Mouse (Mus musculus) lung, postnatal 0 days (tissue): ENCODE data around the gene Hs6st3. TPM values are rescaled to one million over a fixed set of nuclear protein-coding genes. Genes with fewer than 3 reads are reported as not detected.
A peak's percentile ranks its signal among the peaks of the same experiment; 100 is the strongest.

Experiments
- ATAC-seq: fragments of 200-750 bp; cut with Nextera tagmentation; 2 replicates; pipeline ENCODE4 v1.8.0; 2017; ENCODE audit warnings: moderate library complexity
- DNase-seq: peaks from one replicate; pipeline ENCODE4 v3.0.0-alpha.2; 2016; ENCODE audit warnings: low spot score
- H3K27ac ChIP-seq: fragments of 300-500 bp; sonication (generic); 2 replicates; pipeline ENCODE4 v1.5.1; 2014; ENCODE audit warnings: antibody characterized with exemption, mild to moderate bottlenecking, low read length, mixed read lengths
- H3K27me3 ChIP-seq: fragments of 300-500 bp; sonication (generic); replicated peaks from 2 replicates; pipeline ENCODE4 v1.6.1; 2014; ENCODE audit warnings: low read length, mixed read lengths; ENCODE audit not compliant: insufficient read depth
- H3K36me3 ChIP-seq: fragments of 300-500 bp; sonication (generic); 2 replicates; pipeline ENCODE4 v1.6.1; 2014; ENCODE audit warnings: low read length, mixed read lengths; ENCODE audit not compliant: insufficient read depth
- H3K4me1 ChIP-seq: fragments of 300-500 bp; sonication (generic); 2 replicates; pipeline ENCODE4 v1.6.1; 2014; ENCODE audit warnings: antibody characterized with exemption, low read depth, low read length, mixed read lengths; ENCODE audit not compliant: insufficient read depth
- H3K4me2 ChIP-seq: fragments of 300-500 bp; sonication (generic); replicated peaks from 2 replicates; pipeline ENCODE4 v1.6.1; 2014; ENCODE audit warnings: low read depth, mild to moderate bottlenecking, low read length, moderate library complexity, mixed read lengths
- H3K4me3 ChIP-seq: fragments of 300-500 bp; sonication (generic); 2 replicates; pipeline ENCODE4 v1.5.1; 2014; ENCODE audit warnings: low read depth, low read length
- H3K9ac ChIP-seq: fragments of 300-500 bp; sonication (generic); replicated peaks from 2 replicates; pipeline ENCODE4 v1.6.1; 2014; ENCODE audit warnings: low read depth, mild to moderate bottlenecking
- H3K9me3 ChIP-seq: fragments of 300-500 bp; sonication (generic); 2 replicates; pipeline ENCODE4 v1.6.1; 2016; ENCODE audit warnings: low read length, mixed read lengths
- CTCF ChIP-seq: IDR thresholded peaks from 2 replicates; pipeline ENCODE4 v1.5.1; 2016; ENCODE audit warnings: antibody characterized with exemption, mild to moderate bottlenecking
- EP300 ChIP-seq: IDR thresholded peaks from 2 replicates; pipeline ENCODE4 v1.6.1; 2016; ENCODE audit warnings: antibody characterized with exemption, mild to moderate bottlenecking, control low read depth
- WGBS: fragments of 180-500 bp; shearing (Covaris S2); extraction: QIAGEN DNeasy Blood & Tissue Kit; methylation state at CpG from one replicate; pipeline ENCODE4 v1.1.7; 2014; 5-methylcytosine and 5-hydroxymethylcytosine counted together
- polyA plus RNA-seq: library from polyadenylated mRNA; unstranded; fragments of >200 nt; fragmentation: Nextera tagmentation; extraction: Ambion mirVana; gene quantifications from 2 replicates; pipeline ENCODE4 v1.2.1, GENCODE M21; 2015

The Hs6st3 gene
- polyA plus RNA-seq, 1 experiment from 2014 or later, result 0.66 TPM

GRCm38 (mm10) chr14:119112558-119112957, 25.6 kb upstream of the Hs6st3 start:
- Histone ChIP-seq H3K9me3 (no peaks in the 10 kb centered on the region), H3K9ac (no peak overlapping the region), H3K36me3 (no peaks in the 10 kb centered on the region), H3K27me3 (no peaks in the 10 kb centered on the region), H3K4me3 (no peak overlapping the region), H3K4me1 (no peaks in the 10 kb centered on the region), H3K27ac (no peak overlapping the region), H3K4me2 (no peak overlapping the region)
- ATAC-seq (no peak), DNase-seq (no peak)
- TF ChIP-seq CTCF (no peak), EP300 (no peak)
- 59% methylated on average over 6 of the region's 6 CpGs for WGBS

DNA sequence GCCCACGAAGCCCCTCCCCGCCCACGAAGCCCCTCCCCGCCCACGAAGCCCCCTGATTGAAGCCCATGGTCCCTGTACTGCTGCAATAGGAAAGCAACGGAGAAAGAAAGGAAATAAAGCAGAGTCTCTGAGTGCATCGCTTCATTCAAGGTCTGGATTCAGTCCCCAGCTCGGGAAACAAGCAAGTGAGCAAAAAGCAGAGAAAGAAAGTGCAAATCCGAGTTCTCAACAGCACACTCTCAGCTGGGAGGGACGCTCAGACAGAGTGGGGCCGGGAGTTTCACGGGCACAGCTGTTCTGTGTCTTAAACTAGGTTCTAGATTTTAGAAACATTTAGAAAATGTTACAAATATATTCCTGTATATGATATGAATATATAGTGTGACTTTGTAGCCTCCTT, 14.6 kb upstream of the Hs6st3 start:
- Histone ChIP-seq H3K9ac (no peak overlapping the region), H3K27ac (no peak overlapping the region), H3K4me3 (peak overlapping the region; percentile 23; the same call in 1 of the 2 replicates), H3K9me3 (no peaks in the 10 kb centered on the region), H3K36me3 (no peaks in the 10 kb centered on the region), H3K27me3 (no peaks in the 10 kb centered on the region), H3K4me2 (peak overlapping the region; percentile 51), H3K4me1 (no peaks in the 10 kb centered on the region)
- DNase-seq, result peak; percentile 49
- no peak for TF ChIP-seq CTCF
- TF ChIP-seq EP300, result no peak
- 7% methylated on average over 12 of the region's 12 CpGs for WGBS
- ATAC-seq, result peak; percentile 26; the same call in 1 of the 2 replicates

DNA sequence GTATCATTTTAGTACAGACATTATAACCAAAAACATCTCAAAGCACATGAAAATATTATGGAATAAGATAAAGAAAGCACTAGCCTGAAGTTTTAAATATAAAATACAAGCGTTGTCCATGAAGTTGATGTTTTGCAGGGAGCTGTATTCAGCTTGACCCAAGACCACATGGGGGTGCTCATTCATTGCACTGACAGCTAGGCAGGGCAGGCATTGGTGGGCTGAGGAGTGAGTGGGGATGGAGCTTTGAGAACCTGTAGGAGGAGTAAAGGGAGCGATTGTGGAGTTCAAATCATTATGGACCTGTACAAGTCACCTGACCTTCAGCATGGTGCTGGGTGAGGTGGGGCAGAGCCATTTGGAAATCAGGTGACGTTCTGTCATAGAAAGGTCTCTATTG, 14.1 kb upstream of the Hs6st3 start:
- Histone ChIP-seq H3K27ac (no peak overlapping the region), H3K27me3 (no peaks in the 10 kb centered on the region), H3K4me2 (peak overlapping the region; percentile 51; the same call in 1 of the 2 replicates), H3K4me1 (no peaks in the 10 kb centered on the region), H3K36me3 (no peaks in the 10 kb centered on the region), H3K9me3 (no peaks in the 10 kb centered on the region), H3K9ac (no peak overlapping the region), H3K4me3 (peak overlapping the region; percentile 23; the same call in 1 of the 2 replicates)
- TF ChIP-seq EP300 (no peak), CTCF (peak; percentile 72)
- 29% methylated on average over 3 of the region's 3 CpGs for WGBS
- peak; percentile 68 for ATAC-seq
- DNase-seq, result peak; percentile 57

DNA sequence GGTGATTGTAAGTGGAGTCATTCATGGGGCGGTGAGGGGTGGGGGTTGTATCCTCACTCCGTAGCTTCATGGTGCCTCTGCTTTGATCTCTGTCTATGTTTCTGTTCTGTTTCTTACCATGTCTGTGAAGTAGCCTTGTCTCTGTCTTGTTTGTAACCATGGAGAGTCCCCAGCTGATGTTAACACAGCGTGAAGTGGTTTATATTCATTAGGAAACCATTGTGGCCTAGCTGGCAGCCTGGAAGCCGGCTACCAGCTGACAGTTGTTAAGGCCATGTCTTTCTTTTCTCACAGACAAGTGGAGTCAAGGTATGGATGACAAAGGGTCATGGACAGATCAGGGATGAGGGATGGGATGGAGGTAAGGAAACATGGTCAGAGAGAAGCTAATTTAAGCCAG, 12.3 kb upstream of the Hs6st3 start:
- no peaks in the 10 kb centered on the region for H3K27me3 ChIP-seq
- DNase-seq, result no peak
- no peak overlapping the region for H3K4me3 ChIP-seq
- TF ChIP-seq CTCF (no peak), EP300 (no peak)
- no peaks in the 10 kb centered on the region for H3K4me1 ChIP-seq
- ATAC-seq, result no peak
- H3K36me3 ChIP-seq, result no peaks in the 10 kb centered on the region
- no peak overlapping the region for H3K27ac ChIP-seq
- H3K4me2 ChIP-seq, result no peak overlapping the region
- WGBS, result 64% methylated on average over 4 of the region's 4 CpGs
- no peaks in the 10 kb centered on the region for H3K9me3 ChIP-seq
- H3K9ac ChIP-seq, result no peak overlapping the region

DNA sequence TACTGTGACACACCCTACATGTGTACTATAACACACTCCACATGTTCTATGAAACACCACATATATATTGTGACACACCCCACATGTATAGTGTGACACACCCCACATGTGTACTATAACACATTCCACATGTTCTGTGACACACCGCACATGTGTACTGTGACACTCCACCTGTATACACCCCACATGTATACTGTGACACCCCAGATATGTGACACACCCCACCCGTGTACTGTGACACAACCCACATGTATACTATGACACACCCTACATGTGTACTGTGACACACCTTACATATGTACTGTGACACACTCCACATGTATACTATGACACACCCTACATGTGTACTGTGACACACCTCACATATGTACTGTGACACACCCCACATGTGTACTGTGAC, 10.8 kb upstream of the Hs6st3 start:
- H3K4me1 ChIP-seq, result no peaks in the 10 kb centered on the region
- H3K4me2 ChIP-seq, result no peak overlapping the region
- no peak overlapping the region for H3K27ac ChIP-seq
- H3K9me3 ChIP-seq, result no peaks in the 10 kb centered on the region
- no peak overlapping the region for H3K4me3 ChIP-seq
- ATAC-seq, result no peak
- DNase-seq, result no peak
- no peak overlapping the region for H3K9ac ChIP-seq
- TF ChIP-seq CTCF, result no peak
- no peak for TF ChIP-seq EP300
- no peaks in the 10 kb centered on the region for H3K36me3 ChIP-seq
- WGBS, result 90% methylated on average over 2 of the region's 2 CpGs
- H3K27me3 ChIP-seq, result no peaks in the 10 kb centered on the region

DNA sequence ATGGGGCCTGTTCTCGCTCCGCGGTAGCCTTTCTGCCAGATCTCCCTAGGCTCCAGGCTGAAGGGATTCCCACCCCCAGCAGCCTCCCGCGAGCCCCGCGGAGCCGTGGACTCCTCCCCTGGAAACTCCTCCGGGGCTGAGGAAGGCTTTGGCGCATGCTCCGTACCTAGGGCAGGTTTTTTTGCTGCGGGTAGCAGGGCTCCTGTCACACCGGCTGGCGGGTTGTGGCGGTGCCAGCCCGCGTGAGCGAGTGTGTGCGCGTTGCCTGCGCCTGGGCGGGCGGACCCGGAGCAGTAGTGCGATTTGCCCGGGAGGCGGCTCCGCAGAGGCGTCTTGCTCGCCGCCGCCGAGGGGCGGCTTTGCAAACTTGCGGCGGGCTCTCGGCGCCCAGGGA, 632 bp upstream of the Hs6st3 start:
- peak; percentile 77 for DNase-seq
- 0 out of 2 replicates have a peak overlapping the region, but pooled peaks have one; percentile 14 for H3K27ac ChIP-seq

DNA sequence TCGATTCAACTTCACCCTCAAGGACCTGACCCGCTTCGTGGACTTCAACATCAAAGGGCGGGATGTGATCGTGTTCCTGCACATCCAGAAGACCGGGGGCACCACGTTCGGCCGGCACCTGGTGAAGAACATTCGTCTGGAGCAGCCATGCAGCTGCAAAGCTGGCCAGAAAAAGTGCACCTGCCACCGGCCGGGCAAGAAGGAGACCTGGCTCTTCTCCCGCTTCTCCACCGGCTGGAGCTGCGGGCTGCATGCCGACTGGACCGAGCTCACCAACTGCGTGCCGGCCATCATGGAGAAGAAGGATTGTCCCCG, 602 bp downstream of the Hs6st3 start:
- H3K36me3 ChIP-seq, result no peaks in the 10 kb centered on the region
- peak overlapping the region; percentile 67 for H3K4me3 ChIP-seq
- H3K9me3 ChIP-seq, result no peaks in the 10 kb centered on the region
- 0 out of 2 replicates have a peak, but pooled peaks cover 8% of the 10 kb centered on the region for H3K27me3 ChIP-seq
- DNase-seq (peak; percentile 18), ATAC-seq (no peak)
- TF ChIP-seq CTCF, result no peak
- no peak for TF ChIP-seq EP300
- no peak overlapping the region; the same call in 1 of the 2 replicates for H3K9ac ChIP-seq
- WGBS, result 1% methylated on average over 18 of the region's 20 CpGs
- no peak overlapping the region for H3K27ac ChIP-seq
- peak overlapping the region; percentile 91 for H3K4me2 ChIP-seq
- no peaks in the 10 kb centered on the region for H3K4me1 ChIP-seq

More for the DNA sequence above, 632 bp upstream of the Hs6st3 start:
- WGBS, result 0% methylated on average over 38 of the region's 38 CpGs
- TF ChIP-seq CTCF, result peak; percentile 50
- no peak for TF ChIP-seq EP300
- peak overlapping the region; percentile 91 for H3K4me2 ChIP-seq
- H3K9me3 ChIP-seq, result no peaks in the 10 kb centered on the region
- H3K36me3 ChIP-seq, result no peaks in the 10 kb centered on the region
- peak; percentile 85 for ATAC-seq
- H3K27me3 ChIP-seq, result 0 out of 2 replicates have a peak, but pooled peaks cover 8% of the 10 kb centered on the region
- H3K9ac ChIP-seq, result peak overlapping the region; percentile 46; the same call in 1 of the 2 replicates
- H3K4me3 ChIP-seq, result peak overlapping the region; percentile 67
- no peaks in the 10 kb centered on the region for H3K4me1 ChIP-seq
